Mouse (Mus musculus): ENCODE data around the gene Fzd7.

Fzd7 gene

GRCm38 (mm10) chr1:59503659-59504301 is 21.6 kb downstream of the Fzd7 start:
- DNase-seq = no peak

- DNase-seq = no peak
Measured at GRCm38 (mm10) chr1:59504302-59504700, 22.1 kb downstream of the Fzd7 start.

- DNase-seq = peak; percentile 73
Measured at GRCm38 (mm10) chr1:59508463-59509139, 26.4 kb downstream of the Fzd7 start.

GRCm38 (mm10) chr1:59511566-59512270 is 29.5 kb downstream of the Fzd7 start:
- no peak for DNase-seq

- peak; percentile 68 for DNase-seq
Measured at GRCm38 (mm10) chr1:59516026-59516917, 34.0 kb downstream of the Fzd7 start, which contains the start of gene Gm973. TSS of gene Gm973 (plus strand) at chr1:59516264.

- DNase-seq = no peak
Measured at GRCm38 (mm10) chr1:59520226-59520837, 38.1 kb downstream of the Fzd7 start.

- no peak for DNase-seq
Measured at GRCm38 (mm10) chr1:59522456-59522855, 40.2 kb downstream of the Fzd7 start.

- no peak for DNase-seq
Measured at GRCm38 (mm10) chr1:59523378-59523958, 41.2 kb downstream of the Fzd7 start.

GRCm38 (mm10) chr1:59524071-59524470 is 41.8 kb downstream of the Fzd7 start:
- no peak for DNase-seq

- DNase-seq = no peak
Measured at GRCm38 (mm10) chr1:59524759-59525158, 42.5 kb downstream of the Fzd7 start.

GRCm38 (mm10) chr1:59527219-59527618 is 45.0 kb downstream of the Fzd7 start:
- no peak for DNase-seq

- DNase-seq = no peak
Measured at GRCm38 (mm10) chr1:59534976-59535810, 53.0 kb downstream of the Fzd7 start.
